Mouse (Mus musculus) CH12F3 (cell line): ENCODE results near the gene Ythdf1.

Experiments
- in situ Hi-C: fragments of 300-500 bp; cut with MboI; formaldehyde crosslinking; loops from 2 replicates; pipeline ENCODE4 v1.14.3; 2020; ENCODE audit warnings: low sequenced_read_pairs

Gene Ythdf1

GRCm38 (mm10) chr2:180910928-180911327, 9.8 kb downstream of the Ythdf1 start:
- in situ Hi-C loops = no loop called here

GRCm38 (mm10) chr2:180905556-180906221, 15.1 kb downstream of the Ythdf1 start:
- in situ Hi-C loops = no loop called here

- in situ Hi-C loops = no loop called here
These were observed 16.1 kb downstream of the Ythdf1 start for GRCm38 (mm10) chr2:180904435-180905208.

- in situ Hi-C loops = no loop called here
These were observed 18.7 kb downstream of the Ythdf1 start for GRCm38 (mm10) chr2:180902086-180902485.

GRCm38 (mm10) chr2:180897857-180898256, 22.9 kb downstream of the Ythdf1 start:
- in situ Hi-C loops = no loop called here

- in situ Hi-C loops = no loop called here
These were observed 23.7 kb downstream of the Ythdf1 start for GRCm38 (mm10) chr2:180896819-180897625.

- in situ Hi-C loops = no loop called here
These were observed 24.8 kb downstream of the Ythdf1 start for GRCm38 (mm10) chr2:180895837-180896525.

GRCm38 (mm10) chr2:180895321-180895720, 25.4 kb downstream of the Ythdf1 start:
- in situ Hi-C loops = no loop called here

GRCm38 (mm10) chr2:180894734-180895133, 26.0 kb downstream of the Ythdf1 start:
- in situ Hi-C loops = no loop called here

- in situ Hi-C loops = no loop called here
These were observed 26.6 kb downstream of the Ythdf1 start for GRCm38 (mm10) chr2:180894029-180894623.

- in situ Hi-C loops = no loop called here
These were observed 27.2 kb downstream of the Ythdf1 start for GRCm38 (mm10) chr2:180893537-180894028.

- in situ Hi-C loops = no loop called here
These were observed 27.8 kb downstream of the Ythdf1 start for GRCm38 (mm10) chr2:180892841-180893521.

- in situ Hi-C loops = no loop called here
These were observed 28.9 kb downstream of the Ythdf1 start for GRCm38 (mm10) chr2:180891835-180892323.

- in situ Hi-C loops = no loop called here
These were observed 29.5 kb downstream of the Ythdf1 start for GRCm38 (mm10) chr2:180891075-180891834.

GRCm38 (mm10) chr2:180890422-180891074, 30.2 kb downstream of the Ythdf1 start:
- in situ Hi-C loops = no loop called here

GRCm38 (mm10) chr2:180889921-180890280, 30.8 kb downstream of the Ythdf1 start:
- in situ Hi-C loops = no loop called here

GRCm38 (mm10) chr2:180889271-180889920, 31.4 kb downstream of the Ythdf1 start:
- in situ Hi-C loops = no loop called here

GRCm38 (mm10) chr2:180885270-180885669, 35.5 kb downstream of the Ythdf1 start:
- in situ Hi-C loops = no loop called here
